In the genomic region with DNA sequence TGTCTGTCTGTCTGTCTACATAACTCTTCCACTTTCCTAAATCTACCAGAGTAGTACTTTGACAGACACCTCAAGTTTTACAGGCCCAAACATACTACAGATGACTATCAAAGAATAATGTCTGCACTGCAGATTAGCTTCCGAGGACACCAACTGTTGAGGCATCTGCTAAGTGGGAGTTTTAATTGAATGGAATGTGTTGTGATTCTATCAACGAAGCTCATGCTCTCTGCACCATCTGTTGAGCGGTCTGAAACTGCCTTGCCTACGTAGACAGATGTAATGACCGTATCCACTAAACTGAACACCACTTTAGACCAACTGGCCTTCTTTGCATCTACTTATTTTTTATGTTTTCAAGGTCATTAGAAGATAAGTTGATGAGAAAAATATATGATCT, we compare ENCODE assay signal across 26 mouse cellular contexts. TPM values are rescaled to one million over a fixed set of nuclear protein-coding genes. Genes with fewer than 3 reads are reported as not detected.
DNase-seq lines count a peak whose midpoint lies in the region; ATAC-seq lines count a peak whose summit lies in the region.
"Had no signal": no experiment of that assay in that cellular context is flagged by ENCODE, and none has a peak within 500 bp of the region (broad histone marks: within the 10 kb centered on the region; RNA-seq: fewer than 3 reads in every experiment).

No protein-coding gene starts in this region.

- no peaks in the 10 kb centered on the region for H3K9me3 ChIP-seq in forebrain, embryonic 14.5 days (replicated peaks; ENCODE audit: control insufficient read depth, low read length)
- H3K9me3 ChIP-seq in forebrain, embryonic 10.5 days = no peaks in the 10 kb centered on the region
- H3K9me3 ChIP-seq: embryonic facial prominence, embryonic 12.5 days; heart, embryonic 12.5 days had no signal

- no peak overlapping the region for H3K9ac ChIP-seq in forebrain, embryonic 14.5 days (ENCODE audit: low read length)
- H3K9ac ChIP-seq: embryonic facial prominence, embryonic 12.5 days; heart, embryonic 12.5 days had no signal

- H3K4me3 ChIP-seq in forebrain, embryonic 14.5 days (ENCODE audit: low read depth, low read length) = no peak overlapping the region
- no peak overlapping the region for H3K4me3 ChIP-seq in forebrain, embryonic 10.5 days
- H3K4me3 ChIP-seq: embryonic facial prominence, embryonic 12.5 days; heart, embryonic 12.5 days had no signal

- no peak overlapping the region for H3K27ac ChIP-seq in forebrain, embryonic 14.5 days (ENCODE audit: low read depth, low read length)
- H3K27ac ChIP-seq in forebrain, embryonic 10.5 days = no peak overlapping the region
- H3K27ac ChIP-seq: embryonic facial prominence, embryonic 12.5 days; macrophage; stomach, postnatal 0 days had no signal

- DNase-seq in forebrain, embryonic 14.5 days (ENCODE audit: low spot score) = peak; percentile 42
- no peak for DNase-seq in forebrain, embryonic 10.5 days (ENCODE audit: extremely low spot score, low spot score)
- DNase-seq in layer of hippocampus, adult 11-12 months (ENCODE audit: low spot score) = peak; percentile 80
- DNase-seq in layer of hippocampus, postnatal 10 days (ENCODE audit: low spot score in 2 of 2) = no peak
- DNase-seq in brain, adult 2 months (ENCODE audit: low read depth, low spot score) = peak; percentile 76
- DNase-seq in left cerebral cortex, postnatal 25 days (ENCODE audit: low spot score in 2 of 2) = peak; percentile 28 to 50
- no peak for DNase-seq in embryo, embryonic 11 days
- DNase-seq: adrenal gland, adult 2 months; cerebellum, adult 18-20 months; kidney, adult 9 months; kidney, postnatal 36 days; lung, adult 2 months; thymus, postnatal 25 days had no signal

- H3K36me3 ChIP-seq in forebrain, embryonic 14.5 days (ENCODE audit: control insufficient read depth, insufficient read depth, low read length) = no peaks in the 10 kb centered on the region
- no peaks in the 10 kb centered on the region for H3K36me3 ChIP-seq in forebrain, embryonic 10.5 days (replicated peaks)
- H3K36me3 ChIP-seq: embryonic facial prominence, embryonic 12.5 days; heart, embryonic 12.5 days had no signal

- ATAC-seq in forebrain, embryonic 14.5 days = peak; percentile 53; the same call in 1 of the 2 replicates
- no peak for ATAC-seq in cerebellum, adult (ENCODE audit: insufficient number of reproducible peaks, low FRiP score, low TSS enrichment)

- intact Hi-C loops in left cerebral cortex, postnatal 25 days (cut with DNase I) = no loop called here

- H3K4me2 ChIP-seq in forebrain, embryonic 14.5 days (ENCODE audit: low read length) = no peak overlapping the region
- H3K4me2 ChIP-seq: embryonic facial prominence, embryonic 12.5 days; heart, embryonic 12.5 days; liver, embryonic 11.5 days; midbrain, embryonic 11.5 days had no signal

- H3K27me3 ChIP-seq in forebrain, embryonic 14.5 days (replicated peaks; ENCODE audit: control insufficient read depth, insufficient read depth, low read length) = no peaks in the 10 kb centered on the region
- H3K27me3 ChIP-seq in forebrain, embryonic 10.5 days (ENCODE audit: poor library complexity, severe bottlenecking) = no peaks in the 10 kb centered on the region
- H3K27me3 ChIP-seq: embryonic facial prominence, embryonic 12.5 days; heart, embryonic 12.5 days had no signal

- 71% methylated on average over 5 of the region's 5 CpGs for WGBS in forebrain, embryonic 14.5 days
- WGBS in forebrain, embryonic 10.5 days = 84% methylated on average over 5 of the region's 5 CpGs

- H3K4me1 ChIP-seq in forebrain, embryonic 14.5 days (ENCODE audit: control insufficient read depth, insufficient read depth, low read length) = no peaks in the 10 kb centered on the region
- no peaks in the 10 kb centered on the region for H3K4me1 ChIP-seq in forebrain, embryonic 10.5 days
- H3K4me1 ChIP-seq: embryonic facial prominence, embryonic 12.5 days; heart, embryonic 12.5 days had no signal

RNA-seq across cellular contexts. Expression of a gene that starts 22.7 kb away (rescaled TPM):
- polyA plus RNA-seq in forebrain, embryonic 14.5 days (2014; fragmentation: Nextera tagmentation; extraction: Ambion mirVana) = not detected in 2 replicates
- 0.04 TPM in 1 of 2 replicates, not detected in the other for polyA plus RNA-seq in forebrain, embryonic 10.5 days (2016; fragmentation: Nextera tagmentation; extraction: Ambion mirVana)
- total RNA-seq in layer of hippocampus, postnatal 10 days (2021) = 1 to 10 TPM in 1 of 2 experiments, under 1 TPM in 1; 0.69 to 1.1 TPM
- total RNA-seq in left cerebral cortex, postnatal 25 days (2021) = under 1 TPM; 0.09 to 0.14 TPM
- total RNA-seq: adrenal gland, adult 2 months; gastrocnemius, adult 18-20 months; heart, postnatal 25 days; MEL; neutrophil, adult 5-6 weeks had no signal
- polyA plus RNA-seq: adrenal gland, adult 2 months; embryonic facial prominence, embryonic 12.5 days; gonadal fat pad, adult 2 months; heart, embryonic 12.5 days; intestine, embryonic 14.5 days; liver, embryonic 11.5 days; lung, adult 2 months; macrophage; stomach, postnatal 0 days had no signal

RNA-seq across cellular contexts. Expression of a gene that starts 31.6 kb away (rescaled TPM):
- polyA plus RNA-seq in forebrain, embryonic 14.5 days (2014; fragmentation: Nextera tagmentation; extraction: Ambion mirVana) = 0.07 and 0.19 TPM in 2 replicates
- not detected in 2 replicates for polyA plus RNA-seq in forebrain, embryonic 10.5 days (2016; fragmentation: Nextera tagmentation; extraction: Ambion mirVana)
- total RNA-seq in layer of hippocampus, postnatal 10 days (2021) = 1 to 10 TPM; 1.2 to 1.9 TPM
- total RNA-seq in left cerebral cortex, postnatal 25 days (2021) = 1 to 10 TPM; 1.2 to 1.5 TPM
- polyA plus RNA-seq: heart, embryonic 12.5 days; midbrain, embryonic 11.5 days had no signal

Comparison
In these comparisons a context has a peak if more than half of its experiments do, and no peak if none do; other contexts are left out.
1. DNase-seq: peak in forebrain, embryonic 14.5 days (single experiment), layer of hippocampus, adult 11-12 months (single experiment), brain, adult 2 months (single experiment) and left cerebral cortex, postnatal 25 days (2 of 2); none in forebrain, embryonic 10.5 days (single experiment), layer of hippocampus, postnatal 10 days (0 of 2) and embryo, embryonic 11 days (single experiment).